Mouse (Mus musculus) thymus, adult 18-20 months (tissue): Measurements from ENCODE around the gene Lrrc4b.

Experiments used
- DNase-seq, 2 experiments: peaks; one replicate each; pipeline ENCODE4 v3.0.0; 2022; ENCODE audit warnings: mixed read lengths in 2 of 2

The Lrrc4b gene

GRCm38 (mm10) chr7:44428968-44429521 is at the start of gene Lrrc4b:
Gene Lrrc4b (plus strand): TSS chr7:44429018.
- no peak for DNase-seq

DNA sequence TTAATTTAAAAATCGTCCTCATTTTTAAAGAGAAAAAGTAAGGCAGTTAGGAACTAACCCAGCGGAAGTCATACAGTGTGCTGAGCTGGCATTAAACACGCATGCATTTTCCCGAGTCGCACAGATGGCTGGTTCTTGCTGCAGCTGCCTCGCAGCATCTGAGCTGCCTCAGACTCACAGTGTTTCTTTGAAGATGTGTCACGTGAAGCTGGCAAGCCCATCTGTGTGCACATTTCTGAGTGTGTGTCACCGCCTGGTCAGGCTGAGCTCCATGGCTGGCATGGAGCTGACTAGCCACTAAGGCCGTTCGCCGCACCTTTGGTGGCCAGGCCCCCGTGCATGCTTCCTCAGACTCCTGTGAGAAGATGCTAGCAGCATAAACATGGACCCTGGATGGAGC is 46.3 kb upstream of the Lrrc4b start:
- peak; percentile 46 to 49 for DNase-seq

GRCm38 (mm10) chr7:44383980-44384715 is 44.7 kb upstream of the Lrrc4b start, which contains the start of gene Syt3:
Gene Syt3 (plus strand): TSS chr7:44384102.
- DNase-seq, result peak; percentile 35 to 39

GRCm38 (mm10) chr7:44384716-44385059 is 44.1 kb upstream of the Lrrc4b start:
- no peak for DNase-seq

DNA sequence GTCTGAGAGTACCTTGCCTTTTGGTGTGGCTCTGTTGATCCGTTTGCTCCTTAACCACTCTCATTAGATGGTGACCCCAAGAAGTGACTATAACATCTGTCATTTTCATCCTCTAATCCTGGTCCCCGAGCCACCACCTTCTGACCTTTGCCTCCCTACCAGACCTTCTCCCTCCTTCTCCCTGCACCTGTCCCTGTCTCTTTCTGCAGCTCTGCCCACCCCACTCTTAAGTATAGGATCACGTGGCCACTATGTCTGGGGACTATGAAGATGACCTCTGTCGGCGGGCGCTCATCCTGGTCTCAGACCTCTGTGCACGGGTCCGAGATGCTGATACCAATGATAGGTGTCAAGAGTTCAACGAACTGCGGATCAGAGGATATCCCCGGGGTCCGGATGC is 43.1 kb upstream of the Lrrc4b start, which contains the start of gene 1700008O03Rik:
TSS of gene 1700008O03Rik (minus strand) at position 101 of the 400 bp plus-strand sequence.
- DNase-seq, result no peak

- DNase-seq, result no peak
These were observed 37.0 kb upstream of the Lrrc4b start for GRCm38 (mm10) chr7:44391831-44392230.

DNA sequence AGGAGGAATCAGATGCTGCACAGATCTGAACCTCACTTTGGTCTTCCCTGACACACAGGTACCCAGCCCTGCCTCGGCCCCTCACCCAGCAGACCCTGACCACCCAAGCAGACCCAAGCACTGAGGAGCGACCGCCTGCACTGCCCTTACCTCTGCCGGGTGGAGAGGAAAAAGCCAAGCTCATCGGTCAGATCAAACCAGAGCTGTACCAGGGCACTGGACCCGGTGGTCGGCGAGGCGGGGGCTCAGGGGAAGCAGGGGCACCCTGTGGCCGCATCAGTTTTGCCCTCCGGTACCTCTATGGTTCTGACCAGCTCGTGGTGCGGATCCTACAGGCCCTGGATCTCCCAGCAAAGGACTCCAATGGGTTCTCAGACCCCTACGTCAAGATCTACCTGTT is 36.5 kb upstream of the Lrrc4b start:
- DNase-seq, result no peak

DNA sequence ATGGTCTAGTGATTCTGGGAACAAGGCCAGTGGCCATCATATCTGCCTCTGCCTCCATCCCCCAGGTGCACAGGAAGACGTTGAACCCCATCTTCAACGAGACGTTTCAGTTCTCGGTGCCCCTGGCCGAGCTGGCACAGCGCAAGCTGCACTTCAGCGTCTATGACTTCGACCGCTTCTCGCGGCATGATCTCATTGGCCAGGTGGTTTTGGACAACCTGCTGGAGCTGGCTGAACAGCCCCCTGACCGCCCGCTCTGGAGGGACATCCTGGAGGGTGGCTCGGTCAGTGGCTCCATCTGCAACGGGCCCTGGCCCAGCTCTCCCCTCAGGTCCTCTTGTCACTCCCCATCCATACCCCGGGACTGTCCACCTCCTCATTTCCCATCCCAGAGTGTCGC is 35.5 kb upstream of the Lrrc4b start:
- no peak for DNase-seq

DNA sequence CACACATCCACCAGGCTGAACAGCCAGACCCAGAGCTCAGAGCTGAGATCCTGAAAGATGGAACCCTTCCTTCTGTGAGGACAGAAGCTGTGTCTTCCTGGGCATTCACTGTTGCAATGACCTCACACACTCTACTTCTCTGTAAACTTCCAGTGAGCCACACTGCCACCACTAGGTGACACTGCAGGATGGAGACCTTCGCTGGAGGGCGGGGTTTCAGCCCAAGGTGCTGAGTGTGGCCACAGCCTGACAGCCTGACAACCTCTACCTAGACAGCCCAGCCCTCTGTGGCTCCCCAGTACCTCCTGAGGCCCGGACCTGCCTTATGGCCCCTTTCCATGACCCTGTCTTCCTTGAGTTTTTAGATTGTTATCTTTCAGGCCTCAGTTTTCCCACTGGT is 30.2 kb upstream of the Lrrc4b start:
- DNase-seq, result peak; percentile 33 to 43

DNA sequence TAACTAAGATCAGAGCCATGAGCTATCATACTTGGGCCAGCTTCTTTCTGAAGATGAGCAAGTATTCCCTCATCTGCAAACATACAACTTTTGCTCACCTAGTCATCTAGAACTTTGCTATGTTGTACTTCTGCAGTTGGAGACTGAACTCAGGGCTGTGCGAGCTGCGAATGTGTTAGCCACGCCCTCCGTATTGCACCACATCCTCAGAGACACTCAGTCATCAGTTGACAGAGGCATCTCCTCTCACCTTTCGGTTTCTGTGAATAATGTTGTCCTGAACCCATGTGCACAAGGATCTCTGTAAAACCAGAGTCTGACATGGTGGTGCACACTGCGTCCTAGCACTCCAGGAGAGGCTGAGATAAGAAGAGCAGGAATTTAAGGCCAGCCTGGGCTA is 27.1 kb upstream of the Lrrc4b start:
- no peak for DNase-seq

DNA sequence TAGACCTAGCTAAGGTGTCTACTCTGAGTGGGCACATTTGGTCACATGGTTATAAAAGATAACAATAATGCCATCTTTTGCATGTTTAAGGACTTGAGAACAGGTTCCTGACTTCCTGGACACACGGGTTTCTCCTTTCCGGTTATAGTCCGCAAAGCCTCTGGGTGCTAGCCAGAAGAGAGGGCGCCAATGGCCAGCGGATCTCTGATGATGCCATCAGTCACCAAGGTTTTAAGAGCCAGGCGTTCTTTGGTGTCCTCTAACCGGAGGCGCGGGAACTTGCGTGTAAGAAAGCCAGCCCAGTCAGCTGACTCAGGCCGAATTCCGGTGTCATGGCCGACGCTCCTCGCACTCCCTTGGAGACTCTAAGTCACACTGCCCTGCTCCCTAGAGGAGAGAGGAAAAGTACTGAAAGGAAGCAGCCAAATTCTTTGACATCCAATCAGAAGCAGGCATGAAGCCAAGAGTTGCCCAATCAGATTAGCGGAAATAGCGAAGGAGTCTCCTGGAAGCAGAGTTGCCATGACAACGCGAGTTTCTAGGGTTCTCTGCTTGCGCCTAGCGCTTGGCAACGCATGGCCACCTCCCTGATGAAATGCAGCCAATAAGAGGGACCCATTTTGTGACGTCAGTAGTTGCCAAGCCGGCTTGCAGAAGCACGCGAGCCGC is 23.3 kb upstream of the Lrrc4b start:
- peak; percentile 65 to 83 for DNase-seq

DNA sequence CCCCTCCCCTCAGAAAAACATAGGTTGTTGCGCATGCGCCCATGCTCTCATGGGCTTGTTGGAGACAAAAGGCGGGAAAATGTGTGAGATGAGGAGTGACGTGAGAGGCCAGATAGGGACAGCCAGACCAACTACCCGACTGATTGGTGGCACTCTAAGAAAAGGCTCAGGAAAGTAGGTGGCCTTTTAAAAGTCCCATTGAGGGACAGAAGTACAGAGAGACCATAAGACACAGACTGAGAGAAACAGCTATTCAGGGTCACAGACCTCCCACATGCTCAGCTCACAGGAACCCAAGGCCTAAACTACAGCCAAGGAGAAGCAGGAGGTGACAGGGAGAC is 22.8 kb upstream of the Lrrc4b start:
- DNase-seq, result no peak

- DNase-seq, result no peak
These were observed 17.7 kb upstream of the Lrrc4b start for GRCm38 (mm10) chr7:44411144-44411543.

GRCm38 (mm10) chr7:44413307-44413706 is 15.5 kb upstream of the Lrrc4b start:
- DNase-seq, result no peak

DNA sequence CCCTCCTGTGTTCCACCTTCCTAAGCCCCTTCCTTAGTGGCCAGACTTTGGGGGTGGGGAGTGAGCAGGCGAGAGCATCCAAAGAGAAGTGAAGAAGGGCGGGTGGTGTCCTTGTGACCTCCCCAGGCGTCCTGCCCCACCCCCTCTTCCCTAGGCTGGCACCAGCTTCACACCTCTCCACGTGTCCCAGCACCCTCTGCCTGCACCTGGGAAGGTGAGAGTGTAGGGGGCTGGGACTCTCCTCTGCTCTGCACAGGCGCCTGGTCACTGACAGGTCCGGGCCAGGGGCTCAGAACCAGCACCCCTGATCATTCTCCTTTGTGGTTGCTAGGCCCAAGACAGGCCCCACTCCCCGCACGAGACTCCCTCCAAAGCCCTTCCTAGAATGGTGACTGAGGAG is 1.2 kb upstream of the Lrrc4b start:
- no peak for DNase-seq

DNA sequence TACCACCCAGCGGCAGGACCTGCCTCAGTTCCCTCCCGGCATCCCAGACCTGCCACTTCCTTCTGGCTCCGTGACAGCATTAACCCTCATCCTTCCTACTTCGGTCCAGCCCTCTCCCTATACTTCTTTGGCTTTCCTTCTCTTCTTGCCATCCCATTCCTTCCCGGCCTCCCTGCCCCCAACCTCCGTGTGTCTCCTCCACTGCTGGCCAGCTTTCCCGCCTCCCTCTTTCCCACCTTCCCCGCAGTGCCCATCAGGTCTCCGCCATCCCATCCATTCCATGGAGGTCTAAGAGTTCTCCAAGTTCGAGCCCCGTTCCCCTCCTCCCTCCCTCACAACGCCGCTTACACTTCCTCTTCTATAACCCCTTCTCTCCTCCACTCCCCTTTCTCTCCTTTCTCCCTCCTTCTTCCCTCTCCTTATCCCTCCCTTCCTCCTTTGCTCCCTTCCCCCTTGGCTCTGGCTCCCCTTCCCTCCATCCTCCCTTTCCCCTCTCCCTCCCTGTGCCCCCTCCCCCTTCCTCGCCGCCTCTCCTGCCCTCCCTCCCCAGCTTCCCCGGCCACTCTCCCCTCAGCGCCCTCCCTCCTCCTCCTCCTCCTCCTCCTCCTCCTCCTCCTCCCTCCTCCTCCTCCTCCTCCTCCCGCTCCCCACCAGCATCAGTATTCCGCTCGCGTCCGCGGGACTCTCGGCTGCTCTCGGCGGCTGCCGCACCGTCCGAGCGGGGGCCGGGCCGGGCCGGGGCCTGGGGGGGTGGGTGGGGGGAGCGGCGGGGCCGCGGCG is 457 bp upstream of the Lrrc4b start:
- DNase-seq, result no peak

GRCm38 (mm10) chr7:44429534-44430488 is 993 bp downstream of the Lrrc4b start:
- no peak for DNase-seq

DNA sequence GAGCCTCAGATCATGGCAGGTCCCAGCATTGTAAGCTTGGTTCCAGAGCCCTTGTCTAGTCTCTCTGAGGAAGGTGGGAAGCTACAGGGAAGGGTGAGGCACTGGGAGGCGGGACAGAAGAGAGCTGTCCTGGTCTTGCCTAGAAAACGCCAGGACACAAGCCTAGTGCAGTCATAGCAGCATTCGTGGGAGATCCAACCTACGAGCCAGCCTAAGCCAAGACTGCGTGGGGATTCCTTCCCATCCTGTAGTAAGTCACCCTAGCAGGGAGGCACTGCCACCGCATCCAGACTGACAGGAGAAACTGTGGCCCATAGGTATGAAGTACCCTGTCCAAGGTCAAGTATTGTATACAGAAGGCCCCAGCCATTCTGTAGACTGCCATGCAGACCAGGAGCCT is 3.7 kb downstream of the Lrrc4b start:
- no peak for DNase-seq

GRCm38 (mm10) chr7:44433371-44433770 is 4.6 kb downstream of the Lrrc4b start:
- DNase-seq, result no peak

GRCm38 (mm10) chr7:44434089-44434488 is 5.3 kb downstream of the Lrrc4b start:
- no peak for DNase-seq

DNA sequence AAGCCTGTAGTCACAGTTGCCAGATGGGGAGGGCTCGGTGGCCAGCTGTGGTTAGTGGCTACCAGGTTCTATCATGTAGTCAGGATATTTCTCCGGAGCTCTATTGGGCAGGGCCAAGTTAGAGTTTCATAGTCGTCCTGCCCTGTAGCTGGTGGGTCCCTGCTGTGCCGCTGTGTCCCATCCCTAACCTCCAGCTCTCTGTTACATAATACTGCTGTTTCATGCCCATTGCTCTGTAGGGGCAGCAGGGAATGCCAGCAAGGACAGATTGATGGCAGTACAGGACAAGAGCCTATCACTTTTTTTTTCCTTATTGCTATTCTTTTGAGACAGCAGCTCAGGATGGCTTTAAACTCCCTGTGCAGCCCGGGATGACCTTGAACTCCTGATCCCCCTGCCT is 7.0 kb downstream of the Lrrc4b start:
- DNase-seq, result no peak

DNA sequence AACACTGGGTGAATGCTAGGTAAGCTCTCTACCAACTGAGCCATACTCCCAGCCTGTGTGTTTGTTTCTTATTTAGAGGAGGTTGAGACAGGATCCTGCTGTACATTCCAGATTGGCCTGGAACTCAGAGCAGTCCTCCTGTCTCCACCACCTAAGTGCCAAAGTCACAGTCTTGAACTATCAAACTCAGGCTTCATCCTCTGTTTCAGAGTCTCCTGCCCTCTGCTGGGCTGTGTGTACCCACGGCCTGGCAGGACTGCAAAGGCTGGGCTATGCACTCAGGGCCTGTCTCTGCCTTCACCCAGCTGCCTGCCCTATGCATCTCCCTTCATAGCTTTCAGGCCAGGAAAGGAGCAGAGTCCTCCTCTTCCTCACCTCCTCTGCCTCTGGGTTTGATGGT is 7.4 kb downstream of the Lrrc4b start:
- DNase-seq, result no peak
